12 mouse cellular contexts compared by ENCODE assay signal in the genomic region with DNA sequence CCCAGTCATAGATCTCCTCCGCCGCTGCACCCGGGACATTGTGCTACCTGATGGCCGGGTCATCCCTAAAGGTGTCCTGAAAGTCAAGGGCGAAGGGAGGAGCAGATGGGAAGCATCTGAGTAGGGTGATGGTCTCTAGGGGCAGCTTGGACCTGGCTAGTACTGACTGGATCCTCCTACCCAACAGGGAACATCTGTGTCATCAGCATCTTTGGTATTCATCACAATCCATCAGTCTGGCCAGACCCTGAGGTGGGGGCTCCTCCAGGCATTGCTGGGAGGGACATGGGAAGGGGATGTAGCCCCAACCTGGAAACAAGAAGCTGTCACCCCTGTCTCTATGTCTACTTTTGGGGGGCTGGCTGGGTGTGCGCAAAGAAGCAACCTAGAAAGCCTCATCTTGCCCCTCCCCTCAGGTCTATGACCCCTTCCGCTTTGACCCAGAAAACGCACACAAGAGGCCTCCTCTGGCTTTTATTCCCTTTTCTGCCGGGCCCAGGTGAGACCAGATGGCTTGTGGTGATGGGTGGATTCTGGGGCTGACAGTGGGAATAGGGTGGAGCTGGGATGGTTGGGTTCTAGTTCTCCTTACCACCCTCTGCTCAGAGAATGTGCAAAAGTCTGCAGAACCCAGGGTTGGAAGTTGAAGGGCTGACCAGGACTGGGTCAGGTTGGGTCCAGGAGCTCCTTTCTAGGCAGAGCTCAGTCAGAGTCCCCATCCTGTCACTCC. TPM values are rescaled to one million over a fixed set of nuclear protein-coding genes. Genes with fewer than 3 reads are reported as not detected.
DNase-seq lines count a peak whose midpoint lies in the region; ATAC-seq and TF ChIP-seq lines count a peak whose summit lies in the region.
"Not testable (repeated sequence)": the region's sequence is repeated elsewhere in the genome, so short reads cannot be mapped to it uniquely, and the experiment has no call there.
"Had no signal": no experiment of that assay in that cellular context is flagged by ENCODE, and none has a peak within 500 bp of the region (broad histone marks: within the 10 kb centered on the region; RNA-seq: fewer than 3 reads in every experiment).

No protein-coding gene starts in this region.

- TF ChIP-seq EP300 in stomach, postnatal 0 days (optimal IDR thresholded peaks at IDR 0.05) = not testable (repeated sequence)

- TF ChIP-seq POLR2A in bone marrow macrophage, adult 2 months (IDR thresholded peaks at IDR 0.05; ENCODE audit: borderline replicate concordance, low read depth, low read length) = not testable (repeated sequence)

- WGBS in forebrain, embryonic 10.5 days = 92% methylated on average over 9 of the region's 9 CpGs
- WGBS in heart, embryonic 12.5 days = 85% methylated on average over 9 of the region's 9 CpGs
- WGBS in hindbrain, postnatal 0 days = 86% methylated on average over 9 of the region's 9 CpGs
- 85% methylated on average over 9 of the region's 9 CpGs for WGBS in limb, embryonic 12.5 days
- 85% methylated on average over 9 of the region's 9 CpGs for WGBS in lung, embryonic 16.5 days
- 89% methylated on average over 9 of the region's 9 CpGs for WGBS in midbrain, postnatal 0 days
- WGBS in stomach, postnatal 0 days = 85% methylated on average over 9 of the region's 9 CpGs

- not testable (repeated sequence) for H3K27ac ChIP-seq in bone marrow macrophage, adult 2 months (ENCODE audit: insufficient read depth, low read depth, low read length); heart, embryonic 12.5 days (ENCODE audit: poor library complexity, severe bottlenecking); limb, embryonic 12.5 days; lung, embryonic 16.5 days (ENCODE audit: low read length); stomach, postnatal 0 days (replicated peaks)
- H3K27ac ChIP-seq in forebrain, embryonic 10.5 days = peak overlapping the region; percentile 67
- peak overlapping the region; percentile 60; the same call in 1 of the 2 replicates for H3K27ac ChIP-seq in hindbrain, postnatal 0 days
- peak overlapping the region; percentile 38; the same call in 1 of the 2 replicates for H3K27ac ChIP-seq in midbrain, postnatal 0 days (ENCODE audit: low read depth, low read length)

- H3K27me3 ChIP-seq in forebrain, embryonic 10.5 days (ENCODE audit: poor library complexity, severe bottlenecking); heart, embryonic 12.5 days (replicated peaks); hindbrain, postnatal 0 days (ENCODE audit: insufficient read depth, low read length); limb, embryonic 12.5 days; lung, embryonic 16.5 days (ENCODE audit: control insufficient read depth, insufficient read depth, low read depth, low read length); midbrain, postnatal 0 days (ENCODE audit: insufficient read depth, low read length); stomach, postnatal 0 days (ENCODE audit: control insufficient read depth, insufficient read depth, low read length): not testable (repeated sequence)

- peak overlapping the region; percentile 69 for H3K4me2 ChIP-seq in heart, embryonic 12.5 days
- peak overlapping the region; percentile 59 for H3K4me2 ChIP-seq in hindbrain, postnatal 0 days (ENCODE audit: low read depth, low read length)
- peak overlapping the region; percentile 60 for H3K4me2 ChIP-seq in limb, embryonic 12.5 days
- H3K4me2 ChIP-seq in lung, embryonic 16.5 days (ENCODE audit: low read depth, low read length) = peak overlapping the region; percentile 67
- H3K4me2 ChIP-seq in midbrain, postnatal 0 days (ENCODE audit: low read depth, low read length, poor library complexity, severe bottlenecking) = peak overlapping the region; percentile 54
- H3K4me2 ChIP-seq in stomach, postnatal 0 days (replicated peaks; ENCODE audit: low read depth) = peak overlapping the region; percentile 55

- H3K4me1 ChIP-seq in bone marrow macrophage, adult 2 months (ENCODE audit: control insufficient read depth, insufficient read depth, low read length); forebrain, embryonic 10.5 days; heart, embryonic 12.5 days (replicated peaks); hindbrain, postnatal 0 days (ENCODE audit: insufficient read depth, low read length); limb, embryonic 12.5 days (replicated peaks); lung, embryonic 16.5 days (replicated peaks; ENCODE audit: control insufficient read depth, insufficient read depth, low read length); midbrain, postnatal 0 days (ENCODE audit: insufficient read depth, low read length); stomach, postnatal 0 days (replicated peaks; ENCODE audit: control insufficient read depth, insufficient read depth): not testable (repeated sequence)

- peak overlapping the region; percentile 41 for H3K4me3 ChIP-seq in bone marrow macrophage, adult 2 months (ENCODE audit: insufficient read depth, low read length)
- H3K4me3 ChIP-seq in forebrain, embryonic 10.5 days = peak overlapping the region; percentile 53
- peak overlapping the region; percentile 44 for H3K4me3 ChIP-seq in heart, embryonic 12.5 days
- peak overlapping the region; percentile 39 for H3K4me3 ChIP-seq in hindbrain, postnatal 0 days (ENCODE audit: low read length)
- peak overlapping the region; percentile 35 for H3K4me3 ChIP-seq in limb, embryonic 12.5 days (replicated peaks)
- peak overlapping the region; percentile 46 for H3K4me3 ChIP-seq in lung, embryonic 16.5 days (ENCODE audit: low read length)
- H3K4me3 ChIP-seq in midbrain, postnatal 0 days (ENCODE audit: low read depth, low read length) = peak overlapping the region; percentile 41
- peak overlapping the region; percentile 31 for H3K4me3 ChIP-seq in stomach, postnatal 0 days (ENCODE audit: low read depth, low read length)

- H3K9ac ChIP-seq in heart, embryonic 12.5 days; stomach, postnatal 0 days (ENCODE audit: low read length): not testable (repeated sequence)
- peak overlapping the region; percentile 48 for H3K9ac ChIP-seq in hindbrain, postnatal 0 days (replicated peaks; ENCODE audit: low read length)
- peak overlapping the region; percentile 45; the same call in 1 of the 2 replicates for H3K9ac ChIP-seq in limb, embryonic 12.5 days (replicated peaks)
- H3K9ac ChIP-seq in lung, embryonic 16.5 days (ENCODE audit: low read length) = peak overlapping the region; percentile 61
- peak overlapping the region; percentile 57; the same call in 1 of the 2 replicates for H3K9ac ChIP-seq in midbrain, postnatal 0 days (replicated peaks; ENCODE audit: low read length, poor library complexity, severe bottlenecking)

- H3K9me3 ChIP-seq in forebrain, embryonic 10.5 days; heart, embryonic 12.5 days (replicated peaks); hindbrain, postnatal 0 days (ENCODE audit: low read length); limb, embryonic 12.5 days; lung, embryonic 16.5 days (ENCODE audit: control insufficient read depth, low read length); midbrain, postnatal 0 days (ENCODE audit: low read length); stomach, postnatal 0 days (ENCODE audit: control insufficient read depth, low read length): not testable (repeated sequence)

- H3K36me3 ChIP-seq in forebrain, embryonic 10.5 days (replicated peaks); heart, embryonic 12.5 days; hindbrain, postnatal 0 days (ENCODE audit: insufficient read depth, low read length); limb, embryonic 12.5 days; lung, embryonic 16.5 days (ENCODE audit: control insufficient read depth, insufficient read depth, low read length); midbrain, postnatal 0 days (ENCODE audit: insufficient read depth, low read length); stomach, postnatal 0 days (ENCODE audit: control insufficient read depth, insufficient read depth, low read length): not testable (repeated sequence)

- not testable (repeated sequence) for ATAC-seq in heart, embryonic 12.5 days (ENCODE audit: insufficient number of reproducible peaks, low FRiP score); limb, embryonic 12.5 days (ENCODE audit: insufficient number of reproducible peaks, insufficient read depth, low FRiP score, low TSS enrichment, low read depth)
- peak; percentile 48 for ATAC-seq in hindbrain, postnatal 0 days
- ATAC-seq in lung, embryonic 16.5 days (ENCODE audit: low read depth) = 0 out of 2 replicates have a peak, but pooled peaks have one; percentile 17
- peak; percentile 12; the same call in 1 of the 2 replicates for ATAC-seq in midbrain, postnatal 0 days (ENCODE audit: low FRiP score)
- peak; percentile 66 for ATAC-seq in stomach, postnatal 0 days (ENCODE audit: low FRiP score, low TSS enrichment)

- not testable (repeated sequence) for DNase-seq in forebrain, embryonic 10.5 days (ENCODE audit: extremely low spot score, low spot score); hindbrain, postnatal 0 days (ENCODE audit: low spot score); midbrain, postnatal 0 days (ENCODE audit: low spot score); stomach, postnatal 0 days (ENCODE audit: low spot score)

- not testable (repeated sequence) for TF ChIP-seq CTCF in bone marrow macrophage, adult 2 months (IDR thresholded peaks at IDR 0.05; ENCODE audit: low read depth, low read length); hindbrain, postnatal 0 days (IDR thresholded peaks at IDR 0.05; ENCODE audit: low read depth); midbrain, postnatal 0 days (IDR thresholded peaks at IDR 0.05); stomach, postnatal 0 days (IDR thresholded peaks at IDR 0.05; ENCODE audit: low read depth)

RNA-seq across cellular contexts. Expression of a gene that starts 13.3 kb away (rescaled TPM):
- 0.48 TPM in 1 of 2 replicates, not detected in the other for polyA plus RNA-seq in bone marrow macrophage, adult 2 months (2012; ENCODE audit: insufficient read depth, insufficient read length, missing spikeins)
- polyA plus RNA-seq in forebrain, embryonic 10.5 days (2016; fragmentation: Nextera tagmentation; extraction: Ambion mirVana) = not detected in 2 replicates
- polyA plus RNA-seq in heart, embryonic 12.5 days (2016; fragmentation: Nextera tagmentation; extraction: Ambion mirVana) = not detected in 2 replicates
- total RNA-seq in hindbrain, postnatal 0 days (2014; rRNA removed) = not detected in 2 replicates
- polyA plus RNA-seq in hindbrain, postnatal 0 days (2015; fragmentation: Nextera tagmentation; extraction: Ambion mirVana) = 0.53 and 0.97 TPM in 2 replicates
- polyA plus RNA-seq in limb, embryonic 12.5 days (2016; fragmentation: Nextera tagmentation; extraction: Ambion mirVana) = not detected in 2 replicates
- polyA plus RNA-seq in lung, embryonic 16.5 days (2015; fragmentation: Nextera tagmentation; extraction: Ambion mirVana) = not detected in 2 replicates
- total RNA-seq in midbrain, postnatal 0 days (2014; rRNA removed) = not detected in 2 replicates
- polyA plus RNA-seq in midbrain, postnatal 0 days (2015; fragmentation: Nextera tagmentation; extraction: Ambion mirVana) = not detected in 2 replicates
- polyA plus RNA-seq in stomach, postnatal 0 days (2015; fragmentation: Nextera tagmentation; extraction: Ambion mirVana) = not detected in 2 replicates
- total RNA-seq: adrenal gland, adult 18-20 months; layer of hippocampus, adult 18-20 months; left cerebral cortex, postnatal 14 days had no signal
- polyA plus RNA-seq: inflammation-experienced regulatory T-cells, adult 6 months had no signal

RNA-seq across cellular contexts. Expression of a gene that starts 24.3 kb away (rescaled TPM):
- not detected in 2 replicates for polyA plus RNA-seq in bone marrow macrophage, adult 2 months (2012; ENCODE audit: insufficient read depth, insufficient read length, missing spikeins)
- not detected in 2 replicates for polyA plus RNA-seq in forebrain, embryonic 10.5 days (2016; fragmentation: Nextera tagmentation; extraction: Ambion mirVana)
- not detected in 2 replicates for polyA plus RNA-seq in heart, embryonic 12.5 days (2016; fragmentation: Nextera tagmentation; extraction: Ambion mirVana)
- 0.22 TPM in 1 of 2 replicates, not detected in the other for total RNA-seq in hindbrain, postnatal 0 days (2014; rRNA removed)
- polyA plus RNA-seq in hindbrain, postnatal 0 days (2015; fragmentation: Nextera tagmentation; extraction: Ambion mirVana) = 0.09 TPM in 1 of 2 replicates, not detected in the other
- not detected in 2 replicates for polyA plus RNA-seq in limb, embryonic 12.5 days (2016; fragmentation: Nextera tagmentation; extraction: Ambion mirVana)
- 0.21 TPM in 1 of 2 replicates, not detected in the other for polyA plus RNA-seq in lung, embryonic 16.5 days (2015; fragmentation: Nextera tagmentation; extraction: Ambion mirVana)
- total RNA-seq in midbrain, postnatal 0 days (2014; rRNA removed) = not detected in 2 replicates
- polyA plus RNA-seq in midbrain, postnatal 0 days (2015; fragmentation: Nextera tagmentation; extraction: Ambion mirVana) = 0.07 and 0.11 TPM in 2 replicates
- polyA plus RNA-seq in stomach, postnatal 0 days (2015; fragmentation: Nextera tagmentation; extraction: Ambion mirVana) = 0.04 and 0.23 TPM in 2 replicates
- total RNA-seq: layer of hippocampus, adult 18-20 months; left cerebral cortex, postnatal 14 days had no signal
- polyA plus RNA-seq: inflammation-experienced regulatory T-cells, adult 6 months had no signal

RNA-seq across cellular contexts. Expression of a gene that starts 51.0 kb away (rescaled TPM):
- polyA plus RNA-seq in bone marrow macrophage, adult 2 months (2012; ENCODE audit: insufficient read depth, insufficient read length, missing spikeins) = not detected in 2 replicates
- polyA plus RNA-seq in forebrain, embryonic 10.5 days (2016; fragmentation: Nextera tagmentation; extraction: Ambion mirVana) = 2.4 and 2.5 TPM in 2 replicates
- polyA plus RNA-seq in heart, embryonic 12.5 days (2016; fragmentation: Nextera tagmentation; extraction: Ambion mirVana) = 0.23 and 0.38 TPM in 2 replicates
- total RNA-seq in hindbrain, postnatal 0 days (2014; rRNA removed) = 9.5 and 11.9 TPM in 2 replicates
- 4.8 and 5.5 TPM in 2 replicates for polyA plus RNA-seq in hindbrain, postnatal 0 days (2015; fragmentation: Nextera tagmentation; extraction: Ambion mirVana)
- 0.23 and 0.70 TPM in 2 replicates for polyA plus RNA-seq in limb, embryonic 12.5 days (2016; fragmentation: Nextera tagmentation; extraction: Ambion mirVana)
- polyA plus RNA-seq in lung, embryonic 16.5 days (2015; fragmentation: Nextera tagmentation; extraction: Ambion mirVana) = not detected in 2 replicates
- total RNA-seq in midbrain, postnatal 0 days (2014; rRNA removed) = 2.3 and 22.3 TPM in 2 replicates
- 1.9 and 2.0 TPM in 2 replicates for polyA plus RNA-seq in midbrain, postnatal 0 days (2015; fragmentation: Nextera tagmentation; extraction: Ambion mirVana)
- polyA plus RNA-seq in stomach, postnatal 0 days (2015; fragmentation: Nextera tagmentation; extraction: Ambion mirVana) = 0.62 and 1.1 TPM in 2 replicates
- polyA plus RNA-seq: inflammation-experienced regulatory T-cells, adult 6 months had no signal
